Mouse (Mus musculus): ENCODE measurements around the gene Ddx24. TPM values are rescaled to one million over a fixed set of nuclear protein-coding genes. Genes with fewer than 3 reads are reported as not detected.

Ddx24 gene
- 40.4 TPM for polyA plus RNA-seq (2014; fragmentation: Illumina TruSeq; extraction: RNeasy Lipid Tissue Mini Kit (QIAGEN cat#74804); ENCODE audit: insufficient read depth, low read depth, low replicate concordance)

DNA sequence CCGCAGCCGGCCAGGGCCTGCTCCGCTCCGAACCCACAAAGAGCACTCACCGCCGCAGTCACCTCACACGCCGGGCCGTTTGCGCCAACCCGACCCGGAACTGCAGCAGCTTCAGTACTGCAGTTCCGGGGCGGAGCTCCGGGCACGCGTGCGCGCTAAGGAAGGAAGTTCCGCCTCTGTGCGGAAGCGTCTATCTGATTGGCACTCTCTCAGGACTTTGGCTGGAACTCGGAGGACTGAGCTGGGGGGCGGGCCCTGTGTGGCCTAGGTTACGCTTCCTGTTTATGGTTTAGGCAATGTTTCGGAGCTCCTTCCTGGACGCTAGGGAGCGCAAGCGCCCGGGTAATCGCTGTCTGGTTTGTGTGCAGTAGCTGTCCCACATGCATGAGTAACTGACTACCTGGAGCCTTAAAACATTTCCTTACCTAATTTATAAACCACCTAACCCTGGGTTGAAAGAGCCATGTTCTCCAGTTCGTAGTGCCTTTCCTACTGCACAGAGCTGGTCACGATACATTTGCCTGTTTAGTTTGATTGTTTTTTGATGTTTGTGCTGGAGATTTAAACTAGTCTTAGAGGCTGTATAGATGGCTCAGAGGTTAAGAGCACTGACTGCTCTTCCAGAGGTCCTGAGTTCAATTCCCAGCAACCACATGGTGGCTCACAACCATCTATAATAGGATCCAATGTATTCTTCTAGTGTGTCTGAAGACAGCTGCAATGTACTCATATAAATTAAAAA is at the start of gene Ddx24:
Gene Ddx24 (minus strand): TSS at position 102 of the 742 bp plus-strand sequence.

DNA sequence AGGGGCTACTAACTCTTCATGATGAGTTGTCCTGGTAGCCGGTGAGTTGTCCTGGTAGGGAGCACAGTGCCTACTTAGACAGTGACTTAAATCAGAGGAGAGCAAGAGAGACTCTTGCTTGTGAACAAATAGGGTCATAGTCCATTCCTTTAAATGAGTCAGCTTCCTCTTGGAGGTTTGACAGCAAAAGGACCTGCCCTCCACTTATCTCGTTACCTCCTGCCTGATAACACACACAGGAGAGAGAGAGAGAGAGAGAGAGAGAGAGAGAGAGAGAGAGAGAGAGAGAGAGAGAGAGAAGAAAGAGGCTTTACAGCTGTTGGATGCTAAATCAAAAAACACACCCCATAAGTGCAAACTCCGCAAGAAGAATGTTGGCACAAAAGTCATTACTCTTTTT is 31.5 kb upstream of the Ddx24 start, which contains the start of gene Ifi27l2b:
Gene Ifi27l2b (minus strand): TSS at position 84 of the 400 bp plus-strand sequence.

DNA sequence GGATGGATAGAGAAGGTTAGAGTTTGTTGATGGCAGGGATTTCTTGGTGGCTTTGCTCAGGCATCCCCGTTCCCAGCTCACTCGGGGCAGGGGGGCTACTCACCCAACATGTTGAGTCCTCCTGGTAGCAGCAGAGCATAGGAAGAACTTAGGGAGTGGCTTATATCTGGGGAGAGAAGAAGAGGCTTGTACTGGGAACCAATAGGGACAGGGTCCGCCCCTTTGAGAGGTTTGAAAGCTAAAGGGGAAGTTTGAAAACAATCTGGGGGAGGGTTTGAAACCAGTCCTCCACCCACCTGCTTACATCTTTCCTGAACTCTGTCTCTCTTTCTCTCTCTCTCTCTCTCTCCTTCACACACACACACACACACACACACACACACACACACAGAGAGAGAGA is 17.9 kb upstream of the Ddx24 start, which contains the start of gene Ifi27l2a:
Gene Ifi27l2a (minus strand): TSS at position 157 of the 400 bp plus-strand sequence.

DNA sequence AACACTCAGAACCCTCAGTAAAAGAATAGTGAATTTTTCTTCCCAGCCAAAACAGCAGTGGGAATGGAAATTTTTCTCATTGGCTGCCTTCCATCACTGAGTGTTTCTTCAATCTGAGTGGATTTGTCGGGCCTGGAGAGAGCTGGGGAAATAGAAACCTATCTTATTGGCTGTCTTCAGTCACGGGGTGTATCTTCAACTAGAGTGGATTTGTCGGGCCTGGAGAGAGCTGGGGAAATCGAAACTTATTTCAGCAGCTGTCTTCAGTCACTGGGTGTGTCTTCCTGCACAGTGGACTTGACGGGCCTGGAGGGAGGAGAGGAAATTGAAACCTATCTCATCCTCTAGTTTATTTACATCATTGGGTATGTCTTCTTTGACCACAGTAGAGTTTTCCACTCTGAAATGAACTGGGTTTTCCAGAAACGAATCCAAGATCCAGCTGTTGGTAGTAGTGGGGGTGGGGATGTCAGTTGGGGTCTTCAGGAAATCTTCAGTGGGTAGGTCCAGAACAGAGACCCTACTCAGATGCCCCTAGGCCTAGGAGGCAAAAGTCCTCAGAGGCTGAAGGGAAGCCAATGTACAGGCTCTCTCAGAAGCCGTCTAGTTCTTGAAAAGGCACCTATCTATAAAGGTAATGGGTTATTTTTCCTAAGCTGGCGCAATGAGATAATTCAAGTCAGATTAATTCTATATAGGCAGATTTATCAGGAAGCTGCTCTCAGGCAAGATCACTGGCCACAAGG is 8.5 kb upstream of the Ddx24 start, which contains the start of gene Ifi27:
Gene Ifi27 (plus strand): TSS at position 226 of the 746 bp plus-strand sequence.

DNA sequence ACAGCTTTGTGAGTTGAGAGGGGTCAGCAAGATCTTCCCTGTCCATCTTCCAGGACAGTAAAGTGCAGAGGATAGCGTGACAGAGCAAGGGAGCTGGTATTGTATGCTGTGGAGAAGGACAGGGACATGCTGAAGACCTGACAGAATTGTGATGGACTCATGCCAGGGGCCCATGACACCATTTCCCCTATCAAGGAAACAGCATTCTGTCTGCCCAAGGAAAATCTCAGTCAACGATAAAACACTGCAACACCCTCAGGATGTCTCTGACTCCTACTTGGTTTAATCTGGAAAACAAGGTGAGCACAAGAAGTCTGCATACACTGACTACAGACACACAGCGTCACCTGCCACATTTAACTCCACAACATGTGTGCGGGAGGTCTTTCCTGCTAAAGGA is 17.9 kb downstream of the Ddx24 start, which contains the start of gene 9330161L09Rik:
Gene 9330161L09Rik (minus strand): TSS at position 101 of the 400 bp plus-strand sequence.

DNA sequence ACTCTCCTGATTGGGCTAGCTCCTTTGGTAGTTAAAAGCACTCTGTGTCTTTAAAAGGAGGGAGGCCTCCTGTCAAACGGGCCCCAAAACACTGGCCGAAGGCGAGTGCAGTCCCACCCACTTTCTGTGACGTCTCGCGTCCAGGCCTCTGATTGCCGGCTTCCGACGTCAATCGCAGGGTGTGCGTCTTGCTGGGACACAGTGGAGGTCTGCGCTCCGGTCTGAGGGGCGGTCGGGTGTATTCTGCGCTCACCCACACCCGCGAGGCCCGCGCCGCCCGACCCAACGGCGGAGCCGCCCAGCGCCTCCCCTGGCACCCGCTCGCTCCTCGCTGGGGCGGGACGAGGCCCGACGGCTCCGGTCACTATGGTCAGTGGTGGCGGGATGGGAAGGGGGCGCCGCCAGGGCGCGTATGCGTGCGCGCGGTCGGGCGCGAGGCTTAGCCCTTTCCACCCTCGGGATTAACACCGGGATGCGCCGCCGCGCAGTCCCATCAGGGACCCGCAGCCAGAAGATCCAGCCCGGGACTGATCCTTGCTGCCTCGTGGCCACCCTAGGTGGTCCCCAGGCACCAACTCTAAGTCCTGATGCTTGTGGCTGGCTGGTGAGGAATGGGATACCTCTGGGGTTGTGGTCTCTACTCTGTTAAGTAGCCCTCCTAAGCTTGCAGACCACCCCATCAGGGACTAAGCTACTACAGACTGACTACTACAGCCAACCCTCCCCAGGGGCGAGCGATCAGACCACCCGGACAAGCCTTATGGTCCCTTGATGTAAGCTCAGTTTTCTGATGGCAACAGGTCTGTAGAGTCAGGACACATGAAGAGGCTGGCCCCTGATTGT is 36.9 kb downstream of the Ddx24 start, which contains the start of gene Otub2:
Gene Otub2 (plus strand): TSS at position 178 of the 843 bp plus-strand sequence.

Other genes with a start within 250 kb of the Ddx24 start
- gene Prima1, start 183.7 kb downstream of the Ddx24 start, polyA plus RNA-seq (2014; fragmentation: Illumina TruSeq; extraction: RNeasy Lipid Tissue Mini Kit (QIAGEN cat#74804); ENCODE audit: insufficient read depth, low read depth, low replicate concordance): 0.38 TPM
- gene Fam181a, start 114.9 kb downstream of the Ddx24 start, polyA plus RNA-seq (2014; fragmentation: Illumina TruSeq; extraction: RNeasy Lipid Tissue Mini Kit (QIAGEN cat#74804); ENCODE audit: insufficient read depth, low read depth, low replicate concordance): 0.77 TPM
- 6.2 TPM for gene Asb2, start 69.8 kb downstream of the Ddx24 start, polyA plus RNA-seq (2014; fragmentation: Illumina TruSeq; extraction: RNeasy Lipid Tissue Mini Kit (QIAGEN cat#74804); ENCODE audit: insufficient read depth, low read depth, low replicate concordance)
- 4.2 TPM for gene Otub2, start 37.1 kb downstream of the Ddx24 start, polyA plus RNA-seq (2014; fragmentation: Illumina TruSeq; extraction: RNeasy Lipid Tissue Mini Kit (QIAGEN cat#74804); ENCODE audit: insufficient read depth, low read depth, low replicate concordance)
- gene 9330161L09Rik, start 18.0 kb downstream of the Ddx24 start, polyA plus RNA-seq (2014; fragmentation: Illumina TruSeq; extraction: RNeasy Lipid Tissue Mini Kit (QIAGEN cat#74804); ENCODE audit: insufficient read depth, low read depth, low replicate concordance): 0.25 TPM
- 253 TPM for gene Ifi27, start 8.4 kb upstream of the Ddx24 start, polyA plus RNA-seq (2014; fragmentation: Illumina TruSeq; extraction: RNeasy Lipid Tissue Mini Kit (QIAGEN cat#74804); ENCODE audit: insufficient read depth, low read depth, low replicate concordance)
- gene Ifi27l2a, start 17.9 kb upstream of the Ddx24 start, polyA plus RNA-seq (2014; fragmentation: Illumina TruSeq; extraction: RNeasy Lipid Tissue Mini Kit (QIAGEN cat#74804); ENCODE audit: insufficient read depth, low read depth, low replicate concordance): 865 TPM
- 0.30 TPM for gene Ifi27l2b, start 31.4 kb upstream of the Ddx24 start, polyA plus RNA-seq (2014; fragmentation: Illumina TruSeq; extraction: RNeasy Lipid Tissue Mini Kit (QIAGEN cat#74804); ENCODE audit: insufficient read depth, low read depth, low replicate concordance)
- gene Ppp4r4, start 106.5 kb upstream of the Ddx24 start, polyA plus RNA-seq (2014; fragmentation: Illumina TruSeq; extraction: RNeasy Lipid Tissue Mini Kit (QIAGEN cat#74804); ENCODE audit: insufficient read depth, low read depth, low replicate concordance): 2.8 TPM
- gene Serpina10, start 205.6 kb upstream of the Ddx24 start, polyA plus RNA-seq (2014; fragmentation: Illumina TruSeq; extraction: RNeasy Lipid Tissue Mini Kit (QIAGEN cat#74804); ENCODE audit: insufficient read depth, low read depth, low replicate concordance): 0.50 TPM
- not detected for gene Serpina6, start 231.4 kb upstream of the Ddx24 start, polyA plus RNA-seq (2014; fragmentation: Illumina TruSeq; extraction: RNeasy Lipid Tissue Mini Kit (QIAGEN cat#74804); ENCODE audit: insufficient read depth, low read depth, low replicate concordance)